Mouse (Mus musculus): Measurements from ENCODE around the gene Papolb. TPM values are rescaled to one million over a fixed set of nuclear protein-coding genes. Genes with fewer than 3 reads are reported as not detected.
A peak's percentile ranks its signal among the peaks of the same experiment; 100 is the strongest.

Gene Papolb
- total RNA-seq, 1 experiment from 2014 or later, result not detected

DNA sequence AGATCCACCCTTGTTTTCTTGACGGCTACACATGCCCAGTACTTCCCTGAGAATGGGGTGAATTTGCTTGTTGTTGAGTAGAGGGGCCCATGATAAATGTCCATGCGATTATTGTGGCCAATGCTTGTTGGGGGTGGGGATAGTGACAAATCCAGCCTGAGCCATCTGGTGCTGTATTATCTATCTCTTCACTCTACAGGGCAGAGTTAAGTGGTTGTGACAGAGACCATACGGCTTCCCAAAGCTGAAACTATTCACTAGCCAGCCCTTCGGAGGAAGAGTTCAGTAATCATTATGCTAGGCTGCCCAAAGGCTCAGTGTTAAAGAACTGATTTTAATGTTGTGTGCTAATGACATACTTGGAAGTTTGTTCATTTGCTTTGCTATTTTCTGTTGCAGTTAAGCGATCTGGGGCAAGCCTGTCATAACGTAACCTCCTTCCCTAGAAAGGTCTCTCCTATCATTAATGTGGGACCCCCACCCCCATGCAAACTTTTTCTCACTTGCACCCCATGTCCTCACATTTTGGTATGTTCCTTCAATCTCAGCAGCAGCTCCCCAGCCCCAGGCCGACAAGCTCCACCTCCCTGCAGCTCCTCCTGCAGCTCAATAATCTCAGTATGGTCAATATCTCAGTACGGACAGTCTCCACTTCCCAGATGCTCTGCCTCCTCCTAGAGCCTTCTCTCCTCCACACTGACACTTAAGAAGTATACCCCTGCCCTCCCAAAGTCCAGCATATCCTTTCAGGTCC is 5.0 kb downstream of the Papolb start:
- ATAC-seq (ENCODE audit: extremely low read depth, insufficient number of reproducible peaks, low FRiP score, poor library complexity, severe bottlenecking), result no peak

DNA sequence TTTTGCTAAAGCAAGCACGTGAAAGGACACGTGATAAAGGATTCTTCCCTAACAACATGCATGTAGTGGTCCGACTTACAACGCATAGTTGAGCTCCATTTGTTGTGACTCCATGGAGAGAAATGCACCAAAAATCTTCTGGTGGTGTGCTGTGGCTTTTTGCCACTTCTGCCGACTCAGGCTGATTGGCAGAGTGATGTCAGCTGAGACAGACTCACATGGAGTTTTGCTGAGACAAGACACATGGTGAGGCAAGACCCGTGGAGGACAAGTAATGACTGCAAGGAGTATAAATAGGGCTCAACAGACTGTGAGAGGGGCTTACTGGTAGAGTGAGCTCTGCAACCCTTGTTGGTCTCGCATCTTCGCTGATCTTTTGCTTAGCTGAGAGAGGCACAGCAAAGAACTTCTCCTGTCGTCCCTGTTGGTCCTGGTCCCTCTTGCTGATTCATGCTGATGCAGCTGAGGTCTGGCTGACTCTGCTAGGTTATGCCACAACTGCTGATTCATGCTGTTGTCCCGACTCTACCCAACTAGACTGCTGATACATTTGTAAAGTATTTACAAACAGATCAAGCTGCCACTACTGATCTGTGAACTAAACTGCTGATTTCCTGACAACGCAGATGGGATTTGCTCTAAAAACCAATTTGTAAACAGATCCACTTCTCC is 8.5 kb downstream of the Papolb start:
- ATAC-seq (ENCODE audit: extremely low read depth, insufficient number of reproducible peaks, low FRiP score, poor library complexity, severe bottlenecking), result no peak

DNA sequence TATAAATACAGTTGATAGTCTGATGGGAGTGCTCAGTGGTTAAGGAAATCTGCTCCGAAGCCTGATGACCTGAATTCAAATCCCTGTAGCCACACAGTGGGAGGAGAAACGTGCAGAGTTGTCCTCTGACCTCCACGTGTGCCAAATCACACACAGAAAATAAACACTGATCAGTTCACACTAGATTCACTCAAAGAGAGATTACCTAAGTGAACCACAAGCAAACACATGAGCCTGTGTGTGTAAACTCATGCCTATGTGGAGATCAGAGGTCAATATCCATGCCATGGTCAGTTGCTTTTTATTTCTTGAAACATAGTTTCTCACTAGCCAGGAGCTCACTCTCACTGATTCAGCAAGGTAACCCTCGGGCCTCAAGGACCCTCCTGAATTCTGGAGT is 9.5 kb downstream of the Papolb start:
- ATAC-seq (ENCODE audit: extremely low read depth, insufficient number of reproducible peaks, low FRiP score, poor library complexity, severe bottlenecking), result no peak

DNA sequence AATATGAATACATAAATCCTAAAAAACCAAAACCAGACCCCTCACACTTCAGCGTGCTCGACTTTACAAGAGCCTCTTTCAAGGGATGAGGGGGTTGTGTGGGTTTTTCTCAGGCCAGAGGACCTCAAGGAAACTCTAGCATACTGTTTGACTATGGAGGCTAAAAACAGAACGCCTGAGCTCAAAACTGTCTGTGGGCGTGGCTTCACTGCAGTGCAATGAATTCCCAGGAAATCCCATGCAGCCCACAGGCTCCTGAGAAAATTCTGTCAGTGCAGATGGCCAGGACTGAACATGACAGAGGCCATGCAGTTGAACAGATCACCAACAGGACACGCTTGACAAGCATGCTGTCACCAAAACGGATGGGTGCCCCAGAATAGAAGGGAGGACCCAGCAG is 10.9 kb downstream of the Papolb start:
- ATAC-seq (ENCODE audit: extremely low read depth, insufficient number of reproducible peaks, low FRiP score, poor library complexity, severe bottlenecking), result no peak

DNA sequence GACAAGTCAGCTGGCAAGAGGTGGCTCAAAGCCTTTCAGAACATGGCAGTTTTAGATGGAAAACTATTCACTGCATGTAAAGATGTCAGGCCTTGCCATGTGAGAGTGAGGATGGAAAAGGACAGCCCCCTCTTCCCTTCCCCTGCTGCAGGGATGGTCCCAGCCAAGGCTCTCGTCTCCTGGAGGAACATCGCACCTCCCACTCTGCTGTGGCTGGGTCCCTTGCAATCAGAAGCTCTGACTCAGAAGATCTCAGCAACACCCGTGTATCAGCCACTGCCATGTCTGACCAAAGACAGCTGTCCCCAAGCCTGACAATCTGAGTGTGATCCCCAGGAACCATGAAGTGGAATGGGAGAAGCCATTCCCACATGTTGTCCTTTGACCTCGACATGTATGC is 17.8 kb downstream of the Papolb start:
- ATAC-seq (ENCODE audit: extremely low read depth, insufficient number of reproducible peaks, low FRiP score, poor library complexity, severe bottlenecking), result no peak

DNA sequence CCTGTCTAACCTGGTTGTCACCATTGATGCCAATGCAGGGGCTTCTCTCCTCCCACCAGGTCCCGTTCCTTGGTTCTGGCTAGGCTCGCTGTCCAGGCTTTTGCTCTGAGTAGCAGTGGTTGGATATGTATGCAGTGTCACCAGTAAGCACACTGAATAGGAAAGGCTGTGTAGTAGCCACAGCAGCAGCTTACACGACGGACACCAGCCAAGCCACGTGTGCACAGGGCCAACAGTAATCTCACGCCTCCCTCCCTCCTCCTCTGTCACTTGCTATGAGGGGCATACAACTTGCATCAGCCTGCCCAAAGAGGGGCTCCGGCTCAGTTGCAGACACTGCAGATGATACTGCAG is 19.8 kb downstream of the Papolb start:
- ATAC-seq (ENCODE audit: extremely low read depth, insufficient number of reproducible peaks, low FRiP score, poor library complexity, severe bottlenecking), result no peak

DNA sequence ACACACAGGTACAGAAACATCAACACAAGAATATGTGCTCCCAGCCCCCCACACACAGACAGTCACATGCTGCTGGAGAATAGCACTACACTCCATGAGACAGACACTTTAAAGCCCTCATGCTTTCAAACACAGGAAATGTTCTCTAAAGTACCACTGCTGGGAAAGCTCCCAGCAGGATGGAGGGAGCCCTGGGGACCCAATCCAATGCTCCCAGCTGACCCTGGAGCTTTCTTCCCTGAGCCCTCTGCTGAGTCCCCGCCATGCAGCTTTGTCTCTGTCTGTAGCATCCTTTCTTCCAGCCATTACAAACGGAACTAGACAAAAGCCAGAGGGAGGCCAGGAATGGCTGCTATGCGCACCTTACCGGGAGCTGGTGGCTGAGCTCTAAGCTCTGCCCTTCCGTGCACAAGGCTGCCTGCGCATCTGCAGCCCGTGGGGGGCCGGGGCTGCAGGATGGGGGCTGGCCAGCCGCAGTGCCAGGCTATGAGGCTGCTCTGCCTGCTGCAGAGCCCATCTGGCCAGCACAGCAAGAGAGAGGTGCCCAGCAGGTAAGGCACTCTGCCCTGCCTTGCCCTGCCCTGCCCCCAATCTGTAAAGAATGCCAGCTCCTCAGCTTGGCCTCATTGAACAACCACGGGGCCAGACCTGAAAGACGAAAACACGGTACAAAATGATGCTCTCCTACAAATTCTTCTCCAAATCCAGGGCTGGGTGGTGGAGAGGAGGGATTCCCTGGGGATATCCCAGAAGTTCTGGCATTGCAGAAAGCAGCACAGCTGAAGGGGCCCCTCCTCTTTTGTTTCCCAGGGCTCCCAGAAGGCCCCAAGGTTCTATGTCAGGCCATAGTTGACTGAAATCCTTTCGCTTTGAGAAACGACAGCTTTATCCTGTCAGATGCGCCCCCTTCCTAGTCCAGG is 20.5 kb downstream of the Papolb start:
- ATAC-seq (ENCODE audit: extremely low read depth, insufficient number of reproducible peaks, low FRiP score, poor library complexity, severe bottlenecking), result no peak

DNA sequence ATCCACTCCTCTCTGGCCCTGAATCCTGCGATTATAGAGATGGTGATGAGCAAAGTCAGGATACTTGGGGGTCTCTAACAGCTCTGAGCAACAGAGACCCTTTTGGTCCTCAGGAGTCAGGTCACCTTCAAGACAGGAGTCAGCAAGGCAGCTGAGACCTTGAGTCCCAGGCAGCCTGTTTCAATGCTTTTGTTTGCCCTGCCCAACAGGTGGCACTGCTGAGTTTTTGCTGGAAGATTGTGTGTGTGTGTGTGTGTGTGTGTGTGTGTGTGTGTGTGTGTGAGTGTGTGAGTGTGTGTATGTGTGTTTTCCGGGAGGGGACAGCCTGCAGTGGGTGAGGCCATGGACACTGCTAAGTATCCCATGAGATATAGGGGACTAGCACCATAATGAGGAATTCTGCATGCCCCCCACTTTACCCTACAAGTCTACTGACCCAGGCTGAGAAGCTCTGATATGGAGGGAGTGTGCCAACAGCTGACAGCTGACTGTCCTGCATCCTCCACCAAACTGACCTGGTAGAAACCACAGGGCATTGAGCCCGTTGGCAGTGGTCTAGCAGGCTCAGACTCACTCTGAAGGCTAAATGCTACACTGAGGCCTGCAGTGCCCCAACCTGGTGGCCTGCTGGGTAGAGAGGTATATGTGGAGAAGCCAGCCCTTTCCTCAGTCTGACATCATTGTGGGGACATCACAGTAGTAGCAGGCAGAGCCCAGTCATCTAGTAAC is 24.0 kb downstream of the Papolb start:
- ATAC-seq (ENCODE audit: extremely low read depth, insufficient number of reproducible peaks, low FRiP score, poor library complexity, severe bottlenecking), result no peak

DNA sequence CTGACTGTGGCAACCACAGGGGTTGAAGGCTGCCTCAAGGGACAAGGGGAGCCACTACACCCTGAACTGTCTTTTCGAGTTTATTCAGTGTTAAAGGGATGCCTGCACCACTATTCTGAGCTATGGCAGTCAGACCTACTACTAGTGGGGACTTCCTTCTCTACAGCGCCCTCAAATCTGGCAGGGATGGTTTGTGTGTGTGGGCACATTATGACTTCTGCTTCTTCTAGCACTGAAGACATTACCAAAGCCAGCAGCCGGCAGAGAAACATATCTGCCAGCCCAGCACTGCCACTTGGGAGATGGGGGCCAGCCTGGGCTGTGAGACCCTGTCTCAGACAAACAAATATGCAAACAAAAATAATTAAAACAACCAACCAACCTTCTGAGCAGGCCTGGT is 25.7 kb downstream of the Papolb start:
- no peak for ATAC-seq (ENCODE audit: extremely low read depth, insufficient number of reproducible peaks, low FRiP score, poor library complexity, severe bottlenecking)

DNA sequence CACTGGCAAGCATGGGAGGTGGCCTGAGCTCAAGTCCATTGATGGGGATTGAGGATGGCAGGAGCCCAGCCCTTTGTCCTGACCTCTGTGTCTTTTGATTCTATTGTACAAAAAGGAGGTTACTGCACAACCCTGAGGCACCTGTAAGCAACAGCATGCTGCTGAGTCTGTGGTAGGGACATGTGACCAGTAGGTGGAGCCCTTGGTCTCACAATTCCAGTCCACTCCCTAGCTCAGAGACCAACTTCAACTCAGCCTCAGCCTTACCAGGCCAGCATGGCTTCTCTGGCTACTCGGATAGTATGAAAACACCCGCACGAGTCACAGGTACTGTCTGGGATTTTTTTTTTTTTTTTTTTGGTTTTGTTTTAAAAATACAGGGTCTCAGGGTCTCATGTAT is 27.5 kb downstream of the Papolb start:
- ATAC-seq (ENCODE audit: extremely low read depth, insufficient number of reproducible peaks, low FRiP score, poor library complexity, severe bottlenecking), result 0 out of 2 replicates have a peak, but pooled peaks have one; percentile 31

DNA sequence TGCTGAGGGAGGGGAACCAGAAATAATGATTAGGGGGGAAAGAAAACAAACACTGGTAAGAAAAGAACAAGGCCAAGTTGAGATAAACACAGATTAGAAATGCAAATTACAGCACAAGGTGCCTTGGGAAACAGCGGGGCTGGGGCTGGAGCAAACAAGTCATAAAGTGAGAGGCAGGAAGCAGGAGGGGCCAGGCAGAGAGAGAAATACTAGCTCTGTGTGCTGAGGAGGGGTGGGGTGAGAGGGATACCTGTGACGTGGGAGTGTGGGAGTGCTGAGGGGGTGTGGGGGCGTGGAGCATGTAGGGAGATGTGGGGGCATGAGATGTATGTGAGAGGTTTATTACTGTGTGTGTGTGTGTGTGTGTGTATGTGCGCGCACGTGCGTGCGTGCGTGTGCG is 29.0 kb downstream of the Papolb start:
- ATAC-seq (ENCODE audit: extremely low read depth, insufficient number of reproducible peaks, low FRiP score, poor library complexity, severe bottlenecking), result no peak

DNA sequence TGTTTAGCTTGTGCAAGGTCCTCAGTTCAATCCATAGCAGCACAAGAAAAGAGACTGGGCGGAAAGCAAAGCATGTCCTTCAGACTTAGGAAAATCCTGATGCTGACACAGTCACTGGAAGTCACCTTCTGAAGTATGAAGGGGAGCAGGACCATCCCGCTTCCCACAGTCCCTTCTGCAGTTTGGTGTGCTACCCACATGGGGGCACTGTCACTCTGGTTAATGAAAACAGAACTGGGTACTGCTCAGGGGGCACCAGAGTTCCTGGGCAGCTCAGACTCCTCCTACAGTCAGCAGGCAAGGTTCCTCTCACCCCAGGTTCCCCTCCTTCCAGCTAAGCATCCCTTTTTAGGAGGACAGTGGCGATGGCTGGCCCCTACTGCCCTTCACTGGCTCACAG is 30.9 kb downstream of the Papolb start:
- ATAC-seq (ENCODE audit: extremely low read depth, insufficient number of reproducible peaks, low FRiP score, poor library complexity, severe bottlenecking), result no peak

DNA sequence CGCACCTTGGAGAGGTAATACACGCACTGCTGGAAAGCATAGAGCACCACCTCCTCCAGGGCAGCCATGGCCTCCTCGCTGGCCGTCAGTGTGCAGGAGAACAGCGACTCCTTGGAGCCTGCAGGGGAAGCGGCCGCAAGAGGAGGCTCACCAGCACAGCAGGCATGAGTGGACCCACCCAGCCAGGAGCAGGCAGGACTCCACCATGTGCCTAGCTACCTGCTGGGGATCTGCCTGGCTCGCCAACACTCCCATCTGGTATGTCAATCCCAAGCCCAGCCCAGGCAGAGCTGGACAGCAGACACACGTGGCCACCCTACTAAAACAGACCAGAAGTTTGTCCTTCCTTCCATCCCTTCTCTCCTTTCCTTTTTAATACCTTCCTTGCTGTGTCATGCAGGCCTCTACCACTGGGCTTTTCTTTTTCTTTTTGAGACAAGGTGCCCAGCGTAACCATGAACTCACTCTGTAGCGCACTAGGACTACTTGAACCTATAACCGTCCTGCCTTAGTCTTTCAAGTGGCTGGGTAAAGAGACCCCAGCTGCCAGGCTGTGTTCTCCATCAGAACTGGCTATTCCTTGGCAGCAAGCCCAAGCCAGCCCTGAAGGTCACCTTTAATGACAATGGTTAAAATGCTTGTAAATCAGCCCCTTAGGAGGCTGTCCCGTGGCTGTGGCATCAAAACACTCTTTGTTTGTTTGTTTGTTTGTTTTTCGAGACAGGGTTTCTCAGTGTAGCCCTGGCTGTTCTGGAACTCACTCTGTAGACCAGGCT is 34.4 kb downstream of the Papolb start:
- no peak for ATAC-seq (ENCODE audit: extremely low read depth, insufficient number of reproducible peaks, low FRiP score, poor library complexity, severe bottlenecking)

DNA sequence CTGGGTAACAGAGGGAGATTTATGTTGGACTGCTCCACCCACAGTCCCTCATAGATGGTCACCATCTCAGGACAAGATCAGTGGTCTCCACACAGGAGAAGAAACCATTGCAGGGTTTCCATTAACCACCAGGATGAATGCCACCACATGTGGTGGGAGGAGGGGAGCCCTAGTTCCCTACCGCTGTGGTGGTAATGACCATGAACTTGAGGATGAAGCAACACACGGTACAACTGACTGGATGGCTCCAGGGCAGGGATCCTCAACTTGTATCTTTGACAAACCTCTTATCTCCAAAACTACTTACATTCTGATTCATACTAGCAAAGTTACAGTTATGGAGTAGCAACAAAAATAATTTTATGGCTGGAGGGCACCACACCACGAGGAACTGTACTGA is 36.6 kb downstream of the Papolb start:
- ATAC-seq (ENCODE audit: extremely low read depth, insufficient number of reproducible peaks, low FRiP score, poor library complexity, severe bottlenecking), result no peak

DNA sequence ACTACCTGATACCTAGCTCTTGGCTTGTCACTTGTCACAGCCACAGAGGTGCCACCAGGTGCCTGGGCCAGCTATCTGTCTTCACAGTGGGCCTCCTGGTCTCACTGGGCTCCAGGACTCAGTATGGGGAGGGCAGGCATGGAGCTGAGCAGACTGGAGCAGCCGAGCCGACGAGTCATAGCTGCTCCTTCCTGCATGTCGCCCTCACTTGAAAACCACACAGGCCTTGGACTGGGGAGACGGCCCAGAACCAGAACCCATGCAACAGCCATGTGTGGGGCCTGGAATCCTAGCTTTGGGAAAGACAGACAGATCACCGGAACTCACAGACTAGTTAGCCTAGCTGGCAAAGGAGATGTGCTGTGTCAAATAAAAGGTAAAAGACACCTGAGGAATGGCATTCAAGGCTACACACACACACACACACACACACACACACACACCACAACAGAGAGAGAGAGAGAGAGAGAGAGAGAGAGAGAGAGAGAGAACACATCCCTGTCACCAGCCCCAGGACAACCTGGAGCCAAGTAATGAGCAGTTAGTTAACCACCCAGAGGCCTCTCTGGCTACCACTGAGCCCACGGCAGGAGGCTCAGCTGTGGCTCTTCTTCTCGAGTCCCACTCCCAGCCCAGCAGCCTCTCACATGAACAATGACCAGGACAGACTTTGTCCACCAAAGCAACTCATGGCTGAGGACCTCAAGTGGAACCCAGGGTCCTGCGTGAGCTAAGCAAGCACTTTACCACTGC is 39.7 kb downstream of the Papolb start:
- no peak for ATAC-seq (ENCODE audit: extremely low read depth, insufficient number of reproducible peaks, low FRiP score, poor library complexity, severe bottlenecking)

DNA sequence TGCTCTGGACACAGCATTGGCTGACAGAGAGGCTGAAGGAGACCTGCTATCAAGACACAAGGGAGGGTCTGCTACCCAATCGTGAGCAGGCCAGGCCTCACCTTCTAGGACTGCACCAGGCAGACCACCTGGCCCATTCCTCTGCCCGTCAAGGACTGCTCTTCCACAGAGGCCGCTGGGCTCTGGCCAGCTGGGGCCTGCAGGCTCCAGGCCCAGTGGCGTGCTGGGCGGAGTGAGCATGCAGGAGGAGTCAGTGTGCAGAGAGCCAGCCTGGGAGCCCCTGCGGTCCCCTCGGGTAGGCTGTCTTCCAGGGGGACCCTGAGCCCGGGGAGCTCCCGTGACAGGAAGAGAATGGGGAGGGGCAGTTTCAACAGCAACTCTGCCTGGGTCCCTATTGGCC is 43.2 kb downstream of the Papolb start:
- ATAC-seq (ENCODE audit: extremely low read depth, insufficient number of reproducible peaks, low FRiP score, poor library complexity, severe bottlenecking), result no peak

DNA sequence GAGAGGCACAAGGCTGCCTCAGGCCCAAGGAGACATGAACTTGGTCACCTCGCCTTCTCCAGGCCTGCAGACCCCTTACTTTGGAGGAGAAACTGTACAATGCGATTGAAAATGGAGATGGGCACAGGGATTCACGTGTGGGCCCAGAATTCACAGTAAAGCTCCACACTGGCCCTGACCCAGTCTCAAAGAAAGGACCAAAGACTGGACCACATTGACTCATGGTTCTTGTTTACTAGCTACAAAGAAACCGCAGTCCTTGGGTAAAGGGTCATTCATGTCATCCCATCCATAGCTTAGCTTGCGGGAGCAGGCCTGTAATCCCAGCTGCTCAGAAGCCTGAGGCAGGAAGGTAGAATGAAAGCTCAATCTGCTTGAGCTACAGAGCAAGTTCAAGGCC is 46.3 kb downstream of the Papolb start:
- no peak for ATAC-seq (ENCODE audit: extremely low read depth, insufficient number of reproducible peaks, low FRiP score, poor library complexity, severe bottlenecking)

DNA sequence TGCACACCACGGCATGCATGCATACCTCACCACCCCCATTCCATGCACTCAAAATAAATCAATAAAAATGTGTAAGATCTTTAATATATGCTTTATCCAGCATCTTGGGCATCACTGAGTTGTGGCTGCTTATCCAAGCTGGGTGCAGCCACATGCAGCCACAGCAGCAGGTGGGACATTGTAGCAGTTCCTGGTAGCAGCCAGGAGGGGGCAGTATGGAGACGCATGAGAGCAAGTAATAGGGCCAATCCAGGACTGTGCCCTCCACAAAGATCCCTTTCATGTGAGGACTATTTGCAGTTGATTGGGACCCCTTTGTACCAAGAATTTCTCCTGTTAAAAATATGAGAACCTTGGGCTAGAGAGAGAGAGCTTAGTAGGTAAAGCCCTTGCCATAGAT is 47.4 kb downstream of the Papolb start:
- peak; percentile 24; the same call in 1 of the 2 replicates for ATAC-seq (ENCODE audit: extremely low read depth, insufficient number of reproducible peaks, low FRiP score, poor library complexity, severe bottlenecking)
